Comparison of ENCODE assay signal across 21 mouse cellular contexts in the genomic region with DNA sequence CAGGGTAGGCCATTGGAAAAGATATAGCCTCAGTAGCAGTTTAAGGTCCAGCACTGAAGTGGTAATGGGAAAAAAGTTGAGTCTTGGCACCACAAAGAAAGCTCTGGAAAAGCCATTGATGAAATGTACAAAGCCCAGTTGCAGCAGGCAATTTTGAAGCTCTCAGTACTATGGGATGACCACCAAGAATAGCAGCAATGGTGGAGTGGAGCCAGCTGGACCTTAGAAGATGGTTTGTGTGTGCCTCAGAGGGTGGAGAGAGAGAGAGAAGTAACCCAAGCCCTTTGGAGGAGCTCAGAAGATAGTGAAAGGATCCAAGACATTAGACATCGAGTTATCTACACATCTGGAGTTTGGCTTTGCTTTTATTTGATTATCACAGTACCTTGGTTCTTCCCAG. TPM values are rescaled to one million over a fixed set of nuclear protein-coding genes. Genes with fewer than 3 reads are reported as not detected.
A peak's percentile ranks its signal among the peaks of the same experiment; 100 is the strongest.
DNase-seq lines count a peak whose midpoint lies in the region; ATAC-seq and TF ChIP-seq lines count a peak whose summit lies in the region.
"Had no signal": no experiment of that assay in that cellular context is flagged by ENCODE, and none has a peak within 500 bp of the region (broad histone marks: within the 10 kb centered on the region; RNA-seq: fewer than 3 reads in every experiment).

No protein-coding gene starts in this region.

- H3K4me1 ChIP-seq in heart, embryonic 11.5 days (ENCODE audit: control insufficient read depth, insufficient read depth, low read length) = no peaks in the 10 kb centered on the region
- no peaks in the 10 kb centered on the region for H3K4me1 ChIP-seq in lung, adult 2 months (ENCODE audit: control insufficient read depth, insufficient read depth, low read length)
- H3K4me1 ChIP-seq: intestine, embryonic 15.5 days; neural tube, embryonic 13.5 days; stomach, embryonic 15.5 days had no signal

- H3K27ac ChIP-seq in heart, embryonic 11.5 days (ENCODE audit: low read depth, low read length) = no peak overlapping the region
- H3K27ac ChIP-seq: intestine, embryonic 15.5 days; neural tube, embryonic 13.5 days; stomach, embryonic 15.5 days had no signal

- intact Hi-C loops in heart, postnatal 10 days (cut with DNase I) = no loop called here
- intact Hi-C loops in left cerebral cortex, postnatal 10 days (cut with DNase I) = no loop called here

- H3K9ac ChIP-seq in heart, embryonic 11.5 days (ENCODE audit: low read depth, low read length) = no peak overlapping the region
- H3K9ac ChIP-seq: intestine, embryonic 15.5 days; neural tube, embryonic 13.5 days; stomach, embryonic 15.5 days had no signal

- TF ChIP-seq CTCF in lung, adult 2 months (IDR thresholded peaks at IDR 0.05; ENCODE audit: insufficient read depth, low read length) = no peak

- peaks cover 3% of the 10 kb centered on the region; the same call in 1 of the 2 replicates for H3K36me3 ChIP-seq in heart, embryonic 11.5 days (ENCODE audit: control insufficient read depth, insufficient read depth, low read length)
- H3K36me3 ChIP-seq: intestine, embryonic 15.5 days; neural tube, embryonic 13.5 days had no signal

- no peaks in the 10 kb centered on the region for H3K9me3 ChIP-seq in heart, embryonic 11.5 days (replicated peaks; ENCODE audit: control insufficient read depth, low read length)
- H3K9me3 ChIP-seq: intestine, embryonic 15.5 days; neural tube, embryonic 13.5 days; stomach, embryonic 15.5 days had no signal

- H3K4me3 ChIP-seq in heart, embryonic 11.5 days (ENCODE audit: low read depth, low read length) = no peak overlapping the region
- no peak overlapping the region for H3K4me3 ChIP-seq in lung, adult 2 months (replicated peaks; ENCODE audit: extremely low read depth, low read depth, low read length)
- H3K4me3 ChIP-seq: intestine, embryonic 15.5 days; myocyte; neural tube, embryonic 13.5 days; stomach, embryonic 15.5 days had no signal

- TF ChIP-seq POLR2A in lung, adult 2 months (IDR thresholded peaks at IDR 0.05; ENCODE audit: borderline replicate concordance, extremely low read depth, low read depth, low read length) = no peak

- no peak for ATAC-seq in heart, embryonic 11.5 days (replicated peaks; ENCODE audit: insufficient number of reproducible peaks, low FRiP score, low TSS enrichment)
- ATAC-seq: forebrain, embryonic 14.5 days; hindbrain, embryonic 16.5 days; intestine, embryonic 15.5 days; midbrain, embryonic 16.5 days had no signal

- WGBS in heart, embryonic 11.5 days (ENCODE audit: insufficient replicate concordance) = 67% methylated on average over 1 of the region's 1 CpGs
- WGBS in lung, adult 2 months = 52% methylated on average over 1 of the region's 1 CpGs

- H3K4me2 ChIP-seq in heart, embryonic 11.5 days = no peak overlapping the region
- H3K4me2 ChIP-seq: intestine, embryonic 15.5 days; neural tube, embryonic 13.5 days; stomach, embryonic 15.5 days had no signal

- peak; percentile 92 for DNase-seq in heart, adult 11 months
- peak; percentile 30 for DNase-seq in lung, postnatal 36 days
- no peak for DNase-seq in lung, adult 2 months
- DNase-seq in heart, postnatal 10 days = peak; percentile 25 to 33
- DNase-seq in cerebellum, adult 18-20 months = no peak
- no peak for DNase-seq in left cerebral cortex, postnatal 10 days (ENCODE audit: extremely low spot score in 1 of 2, low spot score in 2 of 2)
- no peak for DNase-seq in layer of hippocampus, adult 8-10 months (ENCODE audit: low spot score in 2 of 2)
- DNase-seq: cerebellum, adult 9-10 months; kidney, adult 8-10 months; kidney, postnatal 10 days; retina, postnatal 1 day; right cerebral cortex, postnatal 25 days; thymus, postnatal 36 days had no signal

- H3K27me3 ChIP-seq in heart, embryonic 11.5 days (ENCODE audit: control insufficient read depth, insufficient read depth, low read length) = no peaks in the 10 kb centered on the region
- H3K27me3 ChIP-seq: intestine, embryonic 15.5 days; neural tube, embryonic 13.5 days; stomach, embryonic 15.5 days had no signal

RNA-seq across cellular contexts. Expression of gene Lrrk2, which starts 20.1 kb away (rescaled TPM):
- 5.6 and 6.1 TPM in 2 replicates for polyA plus RNA-seq in heart, embryonic 11.5 days (2014; fragmentation: Nextera tagmentation; extraction: Ambion mirVana)
- polyA plus RNA-seq in lung, adult 2 months (2012; rRNA removed) = 12.2 and 14.7 TPM in 2 replicates
- total RNA-seq in heart, postnatal 10 days (2021) = 10 to 100 TPM; 10.8 to 13.7 TPM
- 10 to 100 TPM; 10.4 TPM for total RNA-seq in left cerebral cortex, postnatal 10 days (2021)
- 10 to 100 TPM; 20.9 to 31.2 (median 23.8) TPM for total RNA-seq in layer of hippocampus, adult 8-10 months (2022)

Comparison
In these comparisons a context has a peak if more than half of its experiments do, and no peak if none do; other contexts are left out.
1. DNase-seq: peak in heart, adult 11 months (single experiment), lung, postnatal 36 days (single experiment) and heart, postnatal 10 days (2 of 2); none in lung, adult 2 months (single experiment), cerebellum, adult 18-20 months (0 of 2), left cerebral cortex, postnatal 10 days (0 of 2) and layer of hippocampus, adult 8-10 months (0 of 2).